Mouse (Mus musculus): ENCODE data around the gene Mapkapk3.

GRCm38 (mm10) chr9:107322461-107323050 is 32.9 kb upstream of the Mapkapk3 start:
- TF ChIP-seq POLR2A (IDR thresholded peaks at IDR 0.05; ENCODE audit: low read depth, low read length) (no peak), CTCF (IDR thresholded peaks at IDR 0.05; ENCODE audit: borderline replicate concordance, insufficient read depth, low read length) (no peak)
